In the genomic region with DNA sequence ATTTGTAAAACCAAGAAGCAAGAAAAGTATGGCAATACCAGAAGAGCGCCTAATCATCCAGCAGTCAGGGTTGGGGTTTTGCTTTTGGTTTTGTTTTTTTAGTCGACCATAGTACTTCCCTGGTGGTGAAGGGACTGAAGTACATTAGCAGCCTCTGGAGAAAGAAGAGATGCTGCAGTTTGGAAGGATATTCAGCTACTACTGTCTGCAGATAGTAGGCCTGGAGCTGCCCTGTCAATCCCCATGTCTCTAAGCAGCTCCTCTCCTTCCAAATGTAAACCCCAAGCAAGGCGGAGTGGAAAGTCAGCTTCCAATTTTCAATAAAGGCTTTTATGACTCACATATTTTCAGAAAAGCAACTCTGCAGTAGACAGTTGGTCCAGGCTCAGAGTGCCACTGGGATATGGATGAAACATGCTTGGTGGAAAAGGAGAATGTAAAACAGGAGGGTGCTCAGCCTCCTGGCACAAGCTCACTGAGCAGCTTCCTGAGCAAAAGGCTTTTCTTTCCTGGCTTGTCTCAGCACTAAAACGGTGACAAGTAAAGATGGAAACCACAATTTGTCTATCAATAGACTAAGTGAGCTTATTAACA, we compare ENCODE assay signal across 22 mouse cellular contexts.
A peak's percentile ranks its signal among the peaks of the same experiment; 100 is the strongest.
DNase-seq lines count a peak whose midpoint lies in the region; ATAC-seq lines count a peak whose summit lies in the region.
"Had no signal": no experiment of that assay in that cellular context is flagged by ENCODE, and none has a peak within 500 bp of the region (broad histone marks: within the 10 kb centered on the region; RNA-seq: fewer than 3 reads in every experiment).

No protein-coding gene starts in this region.

- DNase-seq in frontal cortex, postnatal 14 days (ENCODE audit: low spot score in 2 of 2): no peak
- DNase-seq in right cerebral cortex, postnatal 10 days (ENCODE audit: low spot score in 2 of 2): peak; percentile 18 to 21
- DNase-seq in right cerebral cortex, postnatal 14 days: no peak
- DNase-seq in NIH3T3 (ENCODE audit: low read depth): peak; percentile 53
- no peak for DNase-seq in kidney, adult 11 months
- DNase-seq in spleen, postnatal 10 days (ENCODE audit: low spot score in 2 of 2): no peak
- DNase-seq: adrenal gland, postnatal 10 days; cerebellum, adult 11 months; cerebellum, adult 9-11 months; gastrocnemius, postnatal 14 days; heart, postnatal 14 days; kidney, adult 9 months; kidney, postnatal 10 days; liver, embryonic 13.5 days; lung, adult 18-20 months; lung, postnatal 4 days; spleen, adult 18-20 months had no signal

- ATAC-seq in frontal cortex, adult (ENCODE audit: low TSS enrichment): peak; percentile 81
- ATAC-seq: forebrain, embryonic 14.5 days; inflammation-experienced regulatory T-cells, adult 6 months; lung, postnatal 0 days; Patski had no signal

Comparison
In these comparisons a context has a peak if more than half of its experiments do, and no peak if none do; other contexts are left out.
1. DNase-seq: peak in right cerebral cortex, postnatal 10 days (2 of 2) and NIH3T3 (single experiment); none in frontal cortex, postnatal 14 days (0 of 2), right cerebral cortex, postnatal 14 days (single experiment), kidney, adult 11 months (single experiment) and spleen, postnatal 10 days (0 of 2).